Mouse (Mus musculus) liver, embryonic 13.5 days (tissue): ENCODE measurements around the gene Snx10. TPM values are rescaled to one million over a fixed set of nuclear protein-coding genes. Genes with fewer than 3 reads are reported as not detected.
"Not testable (repeated sequence)": the region's sequence is repeated elsewhere in the genome, so short reads cannot be mapped to it uniquely, and the experiment has no call there.

Experiments
- ATAC-seq: fragments of 200-750 bp; cut with Nextera tagmentation; 2 replicates; pipeline ENCODE4 v1.8.0; 2017; ENCODE audit warnings: low read depth, mild to moderate bottlenecking, moderate number of reproducible peaks, moderate library complexity
- DNase-seq: peaks from one replicate; pipeline ENCODE4 v3.0.0; 2022
- H3K27ac ChIP-seq: fragments of 300-500 bp; sonication (generic); 2 replicates; pipeline ENCODE4 v1.5.1; 2015; ENCODE audit warnings: moderate library complexity, mild to moderate bottlenecking, inconsistent platforms
- H3K27me3 ChIP-seq: fragments of 300-500 bp; sonication (generic); 2 replicates; pipeline ENCODE4 v1.6.1; 2015; ENCODE audit warnings: mild to moderate bottlenecking, inconsistent platforms
- H3K36me3 ChIP-seq: fragments of 300-500 bp; sonication (generic); 2 replicates; pipeline ENCODE4 v1.6.1; 2015; ENCODE audit warnings: mild to moderate bottlenecking, inconsistent platforms
- H3K4me1 ChIP-seq: fragments of 300-500 bp; sonication (generic); replicated peaks from 2 replicates; pipeline ENCODE4 v1.6.1; 2015; ENCODE audit warnings: inconsistent platforms
- H3K4me2 ChIP-seq: fragments of 300-500 bp; sonication (generic); 2 replicates; pipeline ENCODE4 v1.6.1; 2015; ENCODE audit warnings: inconsistent platforms, mild to moderate bottlenecking, moderate library complexity
- H3K4me3 ChIP-seq: fragments of 300-500 bp; sonication (generic); replicated peaks from 2 replicates; pipeline ENCODE4 v1.5.1; 2015; ENCODE audit warnings: mild to moderate bottlenecking, inconsistent platforms
- H3K9ac ChIP-seq: fragments of 300-500 bp; sonication (generic); 2 replicates; pipeline ENCODE4 v1.6.1; 2015; ENCODE audit warnings: mild to moderate bottlenecking, inconsistent platforms
- H3K9me3 ChIP-seq: fragments of 300-500 bp; sonication (generic); replicated peaks from 2 replicates; pipeline ENCODE4 v1.6.1; 2016; ENCODE audit warnings: inconsistent platforms
- WGBS: fragments of 180-500 bp; shearing (Covaris S2); methylation state at CpG from one replicate; pipeline ENCODE4 v1.1.7; 2015; ENCODE audit not compliant: insufficient replicate concordance; 5-methylcytosine and 5-hydroxymethylcytosine counted together
- polyA plus RNA-seq: library from polyadenylated mRNA; unstranded; fragments of >200 nt; fragmentation: Nextera tagmentation; extraction: Ambion mirVana; gene quantifications from 2 replicates; pipeline ENCODE4 v1.2.1, GENCODE M21; 2015

The Snx10 gene
- 5.0 and 6.7 TPM in 2 replicates for polyA plus RNA-seq

GRCm38 (mm10) chr6:51523807-51524320 lies at the start of gene Snx10:
Gene Snx10, plus strand, starts transcription at chr6:51523901.
- Histone ChIP-seq H3K9me3 (no peaks in the 10 kb centered on the region), H3K27ac (no peak within 1 kb of the TSS), H3K4me1 (peaks cover 10% of the 10 kb centered on the region), H3K9ac (peak within 1 kb of the TSS; percentile 62), H3K36me3 (no peaks in the 10 kb centered on the region), H3K27me3 (peaks cover 26% of the 10 kb centered on the region), H3K4me3 (peak within 1 kb of the TSS; percentile 62), H3K4me2 (peak within 1 kb of the TSS; percentile 72)
- WGBS, result under 1% methylated on average over 47 of the region's 47 CpGs
- no peak for ATAC-seq
- DNase-seq, result no peak

- Histone ChIP-seq H3K27me3 (no peaks in the 10 kb centered on the region), H3K27ac (peak overlapping the region; percentile 69; the same call in 1 of the 2 replicates), H3K4me2 (peak overlapping the region; percentile 44; the same call in 1 of the 2 replicates), H3K4me1 (peaks cover 38% of the 10 kb centered on the region), H3K36me3 (peaks cover 79% of the 10 kb centered on the region), H3K9me3 (no peaks in the 10 kb centered on the region), H3K4me3 (0 out of 2 replicates have a peak overlapping the region, but pooled peaks have one; percentile 10), H3K9ac (0 out of 2 replicates have a peak overlapping the region, but pooled peaks have one; percentile 9)
- DNase-seq (peak; percentile 36), ATAC-seq (peak; percentile 92)
- WGBS, result 23% methylated on average over 4 of the region's 4 CpGs
Observed at GRCm38 (mm10) chr6:51479136-51479731, 44.5 kb upstream of the Snx10 start.

GRCm38 (mm10) chr6:51481548-51481947 lies 42.2 kb upstream of the Snx10 start:
- Histone ChIP-seq H3K27ac (no peak overlapping the region), H3K4me3 (no peak overlapping the region), H3K9me3 (no peaks in the 10 kb centered on the region), H3K4me2 (no peak overlapping the region), H3K4me1 (peaks cover 33% of the 10 kb centered on the region), H3K9ac (no peak overlapping the region), H3K27me3 (no peaks in the 10 kb centered on the region), H3K36me3 (peaks cover 65% of the 10 kb centered on the region)
- ATAC-seq (no peak), DNase-seq (no peak)
- 93% methylated on average over 8 of the region's 8 CpGs for WGBS

GRCm38 (mm10) chr6:51483861-51484260 lies 39.8 kb upstream of the Snx10 start:
- DNase-seq, result no peak
- no peaks in the 10 kb centered on the region for H3K9me3 ChIP-seq
- H3K36me3 ChIP-seq, result peaks cover 48% of the 10 kb centered on the region
- no peak overlapping the region for H3K4me3 ChIP-seq
- no peaks in the 10 kb centered on the region for H3K27me3 ChIP-seq
- no peak overlapping the region for H3K9ac ChIP-seq
- H3K27ac ChIP-seq, result no peak overlapping the region
- 87% methylated on average over 3 of the region's 3 CpGs for WGBS
- no peak for ATAC-seq
- H3K4me1 ChIP-seq, result peaks cover 16% of the 10 kb centered on the region
- H3K4me2 ChIP-seq, result no peak overlapping the region

- 83% methylated on average over 8 of the region's 8 CpGs for WGBS
- not testable (repeated sequence) for H3K4me1 ChIP-seq, H3K9me3 ChIP-seq, H3K9ac ChIP-seq, H3K4me2 ChIP-seq, H3K27me3 ChIP-seq, DNase-seq, H3K4me3 ChIP-seq, ATAC-seq, H3K27ac ChIP-seq
- H3K36me3 ChIP-seq, result peaks cover 41% of the 10 kb centered on the region
Observed at GRCm38 (mm10) chr6:51484556-51484955, 39.1 kb upstream of the Snx10 start.

GRCm38 (mm10) chr6:51485646-51486045 lies 38.1 kb upstream of the Snx10 start:
- no peaks in the 10 kb centered on the region for H3K27me3 ChIP-seq
- peaks cover 10% of the 10 kb centered on the region for H3K4me1 ChIP-seq
- no peak overlapping the region for H3K9ac ChIP-seq
- no peak overlapping the region for H3K27ac ChIP-seq
- H3K4me2 ChIP-seq, result no peak overlapping the region
- WGBS, result 27% methylated on average over 2 of the region's 2 CpGs
- H3K36me3 ChIP-seq, result peaks cover 30% of the 10 kb centered on the region
- H3K9me3 ChIP-seq, result no peaks in the 10 kb centered on the region
- no peak for DNase-seq
- no peak overlapping the region for H3K4me3 ChIP-seq
- no peak for ATAC-seq

GRCm38 (mm10) chr6:51486076-51486710 lies 37.5 kb upstream of the Snx10 start:
- Histone ChIP-seq H3K27me3 (no peaks in the 10 kb centered on the region), H3K9me3 (no peaks in the 10 kb centered on the region), H3K36me3 (peaks cover 25% of the 10 kb centered on the region), H3K27ac (0 out of 2 replicates have a peak overlapping the region, but pooled peaks have one; percentile 0), H3K4me2 (no peak overlapping the region), H3K4me1 (peaks cover 10% of the 10 kb centered on the region), H3K4me3 (no peak overlapping the region), H3K9ac (no peak overlapping the region)
- DNase-seq (no peak), ATAC-seq (no peak)
- WGBS, result 10% methylated on average over 7 of the region's 7 CpGs

- Histone ChIP-seq H3K36me3 (peaks cover 19% of the 10 kb centered on the region), H3K9ac (no peak overlapping the region), H3K4me3 (no peak overlapping the region), H3K4me2 (no peak overlapping the region), H3K27me3 (no peaks in the 10 kb centered on the region), H3K4me1 (peaks cover 10% of the 10 kb centered on the region), H3K27ac (0 out of 2 replicates have a peak overlapping the region, but pooled peaks have one; percentile 0), H3K9me3 (no peaks in the 10 kb centered on the region)
- DNase-seq (no peak), ATAC-seq (no peak)
- WGBS, result 81% methylated on average over 5 of the region's 5 CpGs
Observed at GRCm38 (mm10) chr6:51486731-51487130, 37.0 kb upstream of the Snx10 start.

- no peak overlapping the region for H3K27ac ChIP-seq
- H3K9ac ChIP-seq, result no peak overlapping the region
- no peaks in the 10 kb centered on the region for H3K27me3 ChIP-seq
- peak; percentile 43; the same call in 1 of the 2 replicates for ATAC-seq
- 0 out of 2 replicates have a peak, but pooled peaks cover under 1% of the 10 kb centered on the region for H3K36me3 ChIP-seq
- H3K4me1 ChIP-seq, result peaks cover 10% of the 10 kb centered on the region
- DNase-seq, result no peak
- no peaks in the 10 kb centered on the region for H3K9me3 ChIP-seq
- WGBS, result 64% methylated on average over 2 of the region's 2 CpGs
- no peak overlapping the region for H3K4me2 ChIP-seq
- H3K4me3 ChIP-seq, result no peak overlapping the region
Observed at GRCm38 (mm10) chr6:51489787-51490186, 33.9 kb upstream of the Snx10 start.

- H3K9ac ChIP-seq, result no peak overlapping the region
- H3K4me1 ChIP-seq, result peaks cover 7% of the 10 kb centered on the region; the same call in 1 of the 2 replicates
- no peak overlapping the region for H3K4me3 ChIP-seq
- no peak for ATAC-seq
- H3K4me2 ChIP-seq, result no peak overlapping the region
- no peak overlapping the region for H3K27ac ChIP-seq
- H3K36me3 ChIP-seq, result no peaks in the 10 kb centered on the region
- 56% methylated on average over 8 of the region's 8 CpGs for WGBS
- no peak for DNase-seq
- H3K27me3 ChIP-seq, result no peaks in the 10 kb centered on the region
- H3K9me3 ChIP-seq, result no peaks in the 10 kb centered on the region
Observed at GRCm38 (mm10) chr6:51497321-51498111, 26.2 kb upstream of the Snx10 start.

GRCm38 (mm10) chr6:51505671-51506070 lies 18.0 kb upstream of the Snx10 start:
- ATAC-seq, result no peak
- WGBS, result 43% methylated on average over 1 of the region's 1 CpGs
- no peaks in the 10 kb centered on the region for H3K27me3 ChIP-seq
- H3K4me2 ChIP-seq, result no peak overlapping the region
- no peak overlapping the region for H3K4me3 ChIP-seq
- H3K9me3 ChIP-seq, result no peaks in the 10 kb centered on the region
- H3K36me3 ChIP-seq, result no peaks in the 10 kb centered on the region
- H3K9ac ChIP-seq, result no peak overlapping the region
- H3K4me1 ChIP-seq, result peaks cover 7% of the 10 kb centered on the region
- no peak for DNase-seq
- no peak overlapping the region for H3K27ac ChIP-seq
